Mouse (Mus musculus) G1E (cell line): ENCODE results near the gene Erg28. TPM values are rescaled to one million over a fixed set of nuclear protein-coding genes. Genes with fewer than 3 reads are reported as not detected.

Source experiments
- ATAC-seq: 2 replicates; pipeline ENCODE4 v1.8.0; 2016; ENCODE audit warnings: mild to moderate bottlenecking; ENCODE audit not compliant: insufficient number of reproducible peaks, poor library complexity, low FRiP score, severe bottlenecking; ENCODE audit errors: extremely low read depth
- DNase-seq: peaks from one replicate; pipeline ENCODE4 v3.0.0; 2012; ENCODE audit warnings: low spot score
- H3K27me3 ChIP-seq: 2 replicates; pipeline ENCODE4 v1.6.1; 2012; ENCODE audit warnings: mild to moderate bottlenecking, low read length, inconsistent platforms; ENCODE audit not compliant: insufficient read depth
- H3K36me3 ChIP-seq: replicated peaks from 2 replicates; pipeline ENCODE3; 2012; ENCODE audit warnings: mild to moderate bottlenecking, inconsistent platforms
- H3K4me1 ChIP-seq: 2 replicates; pipeline ENCODE4 v1.6.1; 2012; ENCODE audit warnings: low read depth, low read length, inconsistent platforms, mixed read lengths; ENCODE audit not compliant: insufficient read depth
- H3K4me3 ChIP-seq: 2 replicates; pipeline ENCODE4 v1.5.1; 2012; ENCODE audit warnings: low read depth, mild to moderate bottlenecking, inconsistent platforms, low read length, moderate library complexity, mixed read lengths
- H3K9me3 ChIP-seq: replicated peaks from 2 replicates; pipeline ENCODE4 v1.6.1; 2012; ENCODE audit warnings: inconsistent platforms
- CTCF ChIP-seq: IDR thresholded peaks from 2 replicates; pipeline ENCODE4 v1.5.1; 2012; ENCODE audit warnings: low read depth, low read length, inconsistent platforms, mixed read lengths
- GATA1 ChIP-seq: IDR thresholded peaks from 2 replicates; pipeline ENCODE4 v1.6.1; 2012; ENCODE audit warnings: borderline replicate concordance, low read length, inconsistent platforms, mixed read lengths
- GATA2 ChIP-seq: IDR thresholded peaks from 2 replicates; pipeline ENCODE4 v1.6.1; 2012; ENCODE audit warnings: low read depth, low read length, inconsistent platforms, borderline replicate concordance
- POLR2AphosphoS5 ChIP-seq: IDR thresholded peaks from 2 replicates; pipeline ENCODE4 v1.6.1; 2012; ENCODE audit warnings: low read depth, low read length, inconsistent platforms; ENCODE audit not compliant: insufficient replicate concordance
- TAL1 ChIP-seq: conservative IDR thresholded peaks from 2 replicates; pipeline ENCODE4 v1.6.1; 2012; ENCODE audit warnings: low read depth, low read length, inconsistent platforms, mixed read lengths
- polyA plus RNA-seq: library from polyadenylated mRNA; stranded (reverse); fragments of >175 nt; gene quantifications from 2 replicates; pipeline ENCODE4 v1.2.3, GENCODE M21; 2012
- total RNA-seq, 2 experiments: library from RNA; stranded (forward) in 1 of 2; stranded (reverse) in 1 of 2; fragments of 200-1000 nt in 1 of 2; fragments of >200 nt in 1 of 2; fragmentation: Nextera tagmentation in 1 of 2; gene quantifications; 2 replicates each; pipeline ENCODE4 v1.2.3; 2014 to 2017

Gene Erg28
- total and polyA plus RNA-seq, 3 experiments, result 8.0 to 203 (median 108) TPM

- peaks cover 5% of the 10 kb centered on the region; the same call in 1 of the 2 replicates for H3K27me3 ChIP-seq
- no peaks in the 10 kb centered on the region for H3K36me3 ChIP-seq
- DNase-seq, result no peak
- no peak overlapping the region for H3K4me3 ChIP-seq
- TF ChIP-seq CTCF (no peak), POLR2AphosphoS5 (no peak), GATA2 (no peak), TAL1 (no peak), GATA1 (no peak)
- H3K9me3 ChIP-seq, result no peaks in the 10 kb centered on the region
- ATAC-seq, result no peak
- no peaks in the 10 kb centered on the region for H3K4me1 ChIP-seq
Measured at GRCm38 (mm10) chr12:85784916-85785815, 39.2 kb downstream of the Erg28 start.

- ATAC-seq (no peak), DNase-seq (no peak)
- Histone ChIP-seq H3K27me3 (peaks cover 7% of the 10 kb centered on the region; the same call in 1 of the 2 replicates), H3K9me3 (no peaks in the 10 kb centered on the region), H3K36me3 (no peaks in the 10 kb centered on the region), H3K4me1 (no peaks in the 10 kb centered on the region), H3K4me3 (no peak overlapping the region)
- no peak for TF ChIP-seq GATA2
- no peak for TF ChIP-seq TAL1
- TF ChIP-seq CTCF, result no peak
Measured at GRCm38 (mm10) chr12:85781606-85782005, 42.7 kb downstream of the Erg28 start.

- no peak for ATAC-seq
- TF ChIP-seq TAL1 (no peak), GATA1 (no peak), CTCF (no peak), POLR2AphosphoS5 (no peak)
Measured at GRCm38 (mm10) chr12:85779707-85780106, 44.6 kb downstream of the Erg28 start.

GRCm38 (mm10) chr12:85778962-85779361 is 45.4 kb downstream of the Erg28 start:
- TF ChIP-seq GATA1 (no peak), TAL1 (no peak), CTCF (no peak), GATA2 (no peak), POLR2AphosphoS5 (no peak)
- peaks cover 4% of the 10 kb centered on the region for H3K27me3 ChIP-seq
- no peak overlapping the region for H3K4me3 ChIP-seq
- no peaks in the 10 kb centered on the region for H3K4me1 ChIP-seq
- no peaks in the 10 kb centered on the region for H3K9me3 ChIP-seq
- DNase-seq, result no peak
- no peak for ATAC-seq
- H3K36me3 ChIP-seq, result no peaks in the 10 kb centered on the region

More at GRCm38 (mm10) chr12:85779707-85780106, 44.6 kb downstream of the Erg28 start:
- Histone ChIP-seq H3K4me1 (no peaks in the 10 kb centered on the region), H3K4me3 (no peak overlapping the region), H3K9me3 (no peaks in the 10 kb centered on the region), H3K27me3 (0 out of 2 replicates have a peak, but pooled peaks cover 4% of the 10 kb centered on the region), H3K36me3 (no peaks in the 10 kb centered on the region)
- DNase-seq, result no peak

- Histone ChIP-seq H3K4me3 (no peak overlapping the region), H3K4me1 (no peaks in the 10 kb centered on the region), H3K36me3 (no peaks in the 10 kb centered on the region), H3K9me3 (0 out of 2 replicates have a peak, but pooled peaks cover 2% of the 10 kb centered on the region), H3K27me3 (peaks cover 26% of the 10 kb centered on the region)
- TF ChIP-seq TAL1, result no peak; the same call in 1 of the 2 replicates
- TF ChIP-seq POLR2AphosphoS5, result no peak
- TF ChIP-seq GATA1, result no peak
- TF ChIP-seq CTCF, result no peak
- ATAC-seq (no peak), DNase-seq (no peak)
Measured at GRCm38 (mm10) chr12:85771356-85771755, 53.0 kb downstream of the Erg28 start.

GRCm38 (mm10) chr12:85767750-85768149 is 56.6 kb downstream of the Erg28 start:
- H3K27me3 ChIP-seq, result peaks cover 22% of the 10 kb centered on the region
- no peaks in the 10 kb centered on the region for H3K4me1 ChIP-seq
- no peak overlapping the region for H3K4me3 ChIP-seq
- H3K9me3 ChIP-seq, result no peaks in the 10 kb centered on the region
- DNase-seq (no peak), ATAC-seq (no peak)
- no peak for TF ChIP-seq GATA2
- no peak for TF ChIP-seq CTCF
- TF ChIP-seq TAL1, result no peak
- no peak for TF ChIP-seq GATA1
- TF ChIP-seq POLR2AphosphoS5, result no peak
- H3K36me3 ChIP-seq, result no peaks in the 10 kb centered on the region
